Mouse (Mus musculus) brown adipose tissue, adult 24 weeks (tissue): ENCODE data around the gene Tgfb3. TPM values are rescaled to one million over a fixed set of nuclear protein-coding genes. Genes with fewer than 3 reads are reported as not detected.

Experiments used
- polyA plus RNA-seq: library from polyadenylated mRNA; stranded (reverse); fragments of >200 nt; gene quantifications from 2 replicates; pipeline ENCODE4 v1.2.4, GENCODE M21; 2012; ENCODE audit not compliant: missing spikeins, insufficient read depth, insufficient read length

The Tgfb3 gene
- polyA plus RNA-seq, 1 experiment: 3.9 TPM

Other genes with a start within 250 kb of the Tgfb3 start
- gene Ift43, start 3.5 kb upstream of the Tgfb3 start, polyA plus RNA-seq: 25.4 and 30.8 TPM in 2 replicates
- 6.8 and 8.8 TPM in 2 replicates for gene Gpatch2l, start 162.8 kb upstream of the Tgfb3 start, polyA plus RNA-seq